Mouse (Mus musculus) heart, adult 18-20 months (tissue): ENCODE data around the gene Kif1c. TPM values are rescaled to one million over a fixed set of nuclear protein-coding genes. Genes with fewer than 3 reads are reported as not detected.

Experiments
- DNase-seq, 2 experiments: peaks; one replicate each; pipeline ENCODE4 v3.0.0; 2021 to 2022; ENCODE audit warnings: mixed read lengths in 1 of 2
- total RNA-seq, 2 experiments: library from RNA; stranded (reverse); gene quantifications; 2 replicates each; pipeline ENCODE4 v1.2.3; 2021

The Kif1c gene
- total RNA-seq, 2 experiments from 2014 or later: 469 to 485 TPM

DNA sequence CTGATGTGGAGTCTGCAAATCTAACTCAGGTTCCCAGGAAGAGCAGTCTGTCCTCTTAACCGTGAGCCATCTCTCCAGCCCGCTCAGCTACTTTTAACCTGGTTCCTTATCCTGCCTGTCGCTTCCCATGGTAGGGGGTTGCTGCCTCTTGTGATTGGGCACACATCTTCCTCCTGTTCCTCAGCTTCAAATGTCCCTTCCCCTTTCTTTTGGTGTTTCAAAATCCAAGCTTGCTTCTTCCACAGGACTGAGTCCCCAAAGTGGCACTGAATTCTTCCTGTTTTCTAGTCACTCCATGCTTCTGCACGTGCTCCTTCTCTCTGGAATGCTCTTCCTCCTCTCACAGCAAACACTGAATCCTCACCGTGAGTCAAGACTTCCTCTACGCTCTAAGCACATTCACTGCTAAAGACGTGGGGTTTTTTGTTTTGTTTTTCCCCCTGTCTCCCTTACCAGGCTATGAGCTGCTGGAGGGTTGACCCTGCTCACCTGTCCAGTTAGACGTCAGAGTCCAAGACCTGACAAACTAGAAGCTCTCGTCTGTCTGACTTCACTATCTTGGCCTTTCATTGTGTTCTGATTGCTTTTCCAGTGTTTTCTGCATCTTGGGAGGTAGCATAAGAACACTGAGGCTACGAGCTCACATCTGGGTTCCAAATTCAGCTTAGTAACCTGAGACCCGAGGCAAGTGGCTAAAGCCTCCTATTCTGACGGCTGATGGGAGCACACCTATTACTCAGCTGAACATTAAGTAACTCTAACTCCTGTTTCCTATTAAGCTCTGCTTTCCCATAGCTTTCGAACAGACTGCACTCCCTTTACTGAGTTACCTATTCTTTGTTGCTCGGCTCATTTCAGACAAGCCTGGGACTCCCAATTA lies 32.8 kb upstream of the Kif1c start:
- no peak for DNase-seq

DNA sequence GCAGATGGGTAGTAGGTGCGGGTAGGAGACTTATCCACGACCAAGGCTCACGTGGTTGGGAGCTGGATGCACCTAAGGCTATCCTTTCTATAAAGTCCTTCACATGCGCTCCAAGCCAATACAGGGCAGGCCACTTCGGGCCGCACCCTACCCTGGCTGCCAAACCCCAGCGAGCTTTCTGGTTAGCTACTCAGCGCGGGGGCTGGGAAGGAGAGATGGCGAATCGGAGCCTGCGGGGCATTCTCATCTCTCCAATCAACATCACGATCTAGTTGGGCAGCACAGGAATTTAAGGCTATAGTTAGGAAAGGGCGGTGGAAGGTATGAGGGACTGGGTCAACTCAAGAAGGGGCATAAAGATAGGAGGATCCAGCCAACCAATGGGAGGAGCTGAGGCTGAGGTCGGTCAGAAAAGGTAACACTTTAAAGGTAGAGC lies 32.0 kb upstream of the Kif1c start:
- DNase-seq: no peak

DNA sequence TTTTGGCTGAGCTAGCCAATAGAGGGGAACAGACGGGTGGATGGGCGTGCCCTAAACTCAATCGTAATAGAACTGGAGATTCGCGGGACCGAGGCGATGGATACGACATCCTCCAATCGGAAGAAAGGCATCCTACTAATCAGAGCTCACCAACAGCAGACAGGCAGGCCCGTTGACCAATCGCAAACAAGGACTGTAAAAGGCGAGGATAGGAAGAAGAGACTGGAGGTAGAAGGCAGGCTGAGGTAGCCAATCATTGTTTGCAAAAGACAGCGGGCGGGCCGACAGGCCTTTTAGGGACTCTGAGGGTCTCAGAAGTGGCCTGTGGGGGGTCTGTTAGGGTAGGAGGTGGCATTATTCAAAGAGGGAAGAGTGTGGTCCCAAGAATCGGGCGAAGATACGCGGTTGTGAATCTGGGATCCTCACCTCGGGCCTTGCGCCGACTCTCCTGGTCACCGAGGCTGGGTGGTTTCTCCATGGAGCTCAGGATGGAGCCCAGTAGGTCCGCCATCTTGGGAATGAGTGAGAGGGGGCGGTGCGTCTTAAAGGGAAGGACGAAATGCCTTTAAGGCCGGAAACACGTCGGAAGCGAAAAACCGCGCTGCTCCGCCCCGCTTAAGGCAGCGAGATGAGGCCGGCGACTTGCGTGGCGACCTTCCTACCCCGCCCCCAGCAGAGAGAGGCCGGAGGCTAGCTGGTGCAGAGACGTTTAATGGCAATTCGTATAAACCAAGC lies 31.4 kb upstream of the Kif1c start, which contains the start of gene Spag7:
Gene Spag7 (minus strand): TSS at position 646 of the 735 bp plus-strand sequence.
- peak; percentile 99 to 100 for DNase-seq

DNA sequence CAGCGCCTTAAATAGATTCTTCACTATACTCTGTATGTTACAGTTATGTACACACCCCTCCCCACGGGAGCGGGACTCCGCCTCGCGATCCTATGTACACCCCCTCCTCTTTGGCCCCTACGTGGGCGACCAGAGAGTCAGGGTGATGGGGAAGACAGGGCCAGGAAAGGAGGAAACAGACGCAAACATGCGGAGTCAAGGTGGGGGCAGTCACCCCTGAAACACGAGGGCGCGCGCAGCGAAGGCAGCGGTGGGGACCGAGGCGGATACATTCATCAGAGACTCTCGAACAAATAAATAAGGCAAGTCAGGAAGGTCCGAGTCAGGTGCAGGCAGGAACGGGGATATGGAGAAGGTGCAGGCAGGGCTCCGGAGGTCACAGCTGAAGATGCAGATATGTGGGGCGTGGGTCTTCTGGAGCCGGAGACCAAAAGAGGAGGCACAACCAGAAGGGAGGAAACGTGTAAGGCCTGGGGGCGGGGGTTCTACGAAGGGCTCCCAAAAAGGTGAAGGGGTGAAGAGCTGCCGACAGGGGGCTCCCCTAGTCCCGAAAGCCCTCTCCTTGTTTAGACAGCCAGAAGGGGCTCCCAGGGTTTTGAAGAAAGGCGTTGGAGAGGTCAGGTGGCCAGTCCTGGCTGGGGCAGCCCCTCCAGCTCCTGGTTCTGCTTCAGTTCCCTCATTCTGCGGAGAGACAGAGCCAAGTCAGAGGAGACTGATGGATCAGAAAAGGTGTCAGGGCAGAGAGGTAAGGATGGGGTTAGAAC lies 30.6 kb upstream of the Kif1c start:
- peak; percentile 80 to 81 for DNase-seq

DNA sequence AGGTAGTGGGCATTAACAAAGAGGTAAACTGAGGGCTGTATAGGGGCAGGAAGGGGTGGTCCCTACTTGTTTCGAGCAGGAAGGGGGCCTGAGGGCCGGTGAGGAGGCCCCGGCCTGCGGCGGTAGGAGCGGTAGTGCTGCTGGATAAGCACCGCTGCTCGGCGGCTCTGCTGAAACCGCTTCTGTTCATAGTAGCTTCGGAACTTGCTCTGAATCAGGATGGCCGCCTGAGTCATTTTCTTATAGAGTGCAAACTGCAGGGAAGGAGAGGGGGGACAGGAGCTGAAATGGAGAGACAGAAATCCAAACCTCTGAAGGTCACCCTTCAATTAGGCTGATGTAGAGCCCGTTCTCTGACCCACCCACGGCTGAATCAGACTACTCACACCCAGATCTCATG lies 29.9 kb upstream of the Kif1c start:
- DNase-seq: peak in 1 of 2 experiments; percentile 9

DNA sequence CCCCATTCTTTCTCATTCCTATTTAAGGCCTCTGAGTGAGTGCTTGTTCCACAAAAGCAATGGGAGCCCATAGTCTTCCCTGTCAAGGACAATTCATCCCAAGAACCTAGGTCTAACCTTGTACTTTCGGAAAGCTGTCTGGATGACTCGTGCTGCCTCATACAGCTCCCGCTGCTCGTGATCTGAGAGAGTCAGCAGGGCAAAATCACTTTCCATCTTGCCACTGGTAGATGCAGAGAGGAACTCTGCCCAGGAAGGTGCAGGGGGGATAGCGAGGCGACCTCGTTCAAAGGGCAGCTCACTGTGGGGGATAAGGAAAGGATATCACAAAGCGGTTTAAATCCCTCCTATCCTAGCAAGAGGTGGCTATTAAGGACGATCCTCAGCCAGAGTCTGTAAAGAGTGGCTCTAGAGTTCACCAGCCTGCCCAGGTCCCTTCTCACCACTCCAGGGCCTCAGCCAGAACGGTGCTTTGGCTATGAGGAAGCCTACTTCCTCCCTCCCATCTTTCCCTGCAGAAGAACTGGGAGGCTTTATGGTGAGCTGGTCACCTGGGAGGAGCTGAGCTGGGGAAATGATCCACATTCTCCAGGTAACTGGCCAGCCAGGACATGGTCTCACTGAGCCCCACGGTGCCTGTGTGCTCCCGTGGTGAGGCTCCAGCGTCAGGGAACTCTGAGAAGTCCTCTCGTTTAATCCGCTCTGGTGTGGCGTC lies 28.9 kb upstream of the Kif1c start:
- no peak for DNase-seq

DNA sequence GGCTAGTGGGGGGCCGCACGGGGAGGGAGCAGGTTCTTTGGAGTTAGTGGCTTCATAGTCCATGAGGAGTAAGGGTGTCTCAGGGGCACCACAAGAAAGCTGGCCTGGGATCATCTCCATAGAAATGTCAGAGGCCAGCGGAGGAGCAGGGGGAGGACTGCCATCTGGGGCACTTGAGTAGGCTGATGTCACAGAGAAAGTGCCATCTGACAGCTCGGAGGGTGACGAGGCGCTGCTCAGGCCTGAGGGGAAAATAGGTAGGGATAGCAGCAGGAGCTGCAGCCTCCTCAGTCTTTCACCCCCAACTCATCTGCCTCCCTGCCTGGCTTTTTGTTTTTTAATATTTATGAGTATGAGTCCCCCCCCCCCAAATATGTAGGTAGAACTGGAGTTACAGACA lies 26.3 kb upstream of the Kif1c start:
- DNase-seq: no peak

DNA sequence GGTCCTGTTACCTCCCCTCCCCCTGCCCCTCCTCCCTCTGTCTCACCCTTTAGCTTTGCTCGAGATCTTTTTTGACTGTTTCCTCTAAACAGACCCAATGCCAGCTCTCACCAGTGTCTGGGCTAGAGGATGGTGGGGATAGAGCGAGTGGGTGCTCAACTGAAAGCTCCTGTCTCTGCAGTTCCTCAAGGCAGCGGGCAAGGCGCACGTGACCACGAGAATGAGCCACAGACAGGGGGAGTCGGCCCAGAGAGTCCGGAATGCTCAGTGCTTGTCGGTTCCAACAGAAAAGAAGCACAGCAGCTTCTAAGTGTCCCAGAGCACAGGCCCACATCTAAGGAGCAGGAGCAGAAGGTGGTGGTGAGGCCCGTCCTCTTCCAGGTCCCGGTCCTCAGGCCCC lies 25.8 kb upstream of the Kif1c start:
- peak in 1 of 2 experiments; percentile 6 for DNase-seq

DNA sequence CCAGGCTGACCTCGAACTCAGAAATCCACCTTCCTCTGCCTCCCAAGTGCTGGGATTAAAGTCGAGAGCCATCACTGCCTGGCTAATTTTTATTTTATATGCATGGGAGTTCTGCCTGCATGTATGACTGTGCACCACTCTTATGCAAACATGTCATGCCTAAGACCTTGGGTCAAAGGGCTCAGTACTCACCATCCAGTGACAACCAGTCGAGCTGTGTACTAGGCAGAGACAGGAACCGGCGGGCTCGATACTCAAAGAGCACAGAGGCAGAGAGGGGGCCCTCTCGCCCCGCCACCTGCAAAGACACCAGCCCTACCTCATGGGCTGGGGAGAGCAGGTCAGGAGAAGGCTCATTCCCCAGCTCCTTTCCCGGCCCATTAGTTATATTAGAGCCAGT lies 22.3 kb upstream of the Kif1c start:
- DNase-seq: no peak

DNA sequence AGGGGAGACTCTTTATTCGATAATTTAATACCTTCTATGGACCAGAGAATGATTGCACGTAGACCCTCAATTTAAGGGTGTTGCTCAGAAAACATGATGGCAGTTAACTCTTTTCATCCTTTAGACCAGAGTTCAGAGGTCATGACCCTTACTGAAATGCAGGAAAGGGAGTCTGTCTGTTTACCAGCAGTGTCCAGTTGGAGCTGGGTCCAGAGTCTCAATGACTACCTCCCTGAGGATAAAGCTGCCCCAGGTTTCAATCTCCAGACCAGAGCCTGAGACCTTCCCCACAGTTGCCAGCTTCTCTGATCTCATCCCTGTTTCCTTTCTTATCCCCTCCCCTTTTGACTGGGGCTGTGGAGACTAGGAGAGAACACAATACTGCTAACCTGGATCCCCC lies 21.8 kb upstream of the Kif1c start:
- no peak for DNase-seq

DNA sequence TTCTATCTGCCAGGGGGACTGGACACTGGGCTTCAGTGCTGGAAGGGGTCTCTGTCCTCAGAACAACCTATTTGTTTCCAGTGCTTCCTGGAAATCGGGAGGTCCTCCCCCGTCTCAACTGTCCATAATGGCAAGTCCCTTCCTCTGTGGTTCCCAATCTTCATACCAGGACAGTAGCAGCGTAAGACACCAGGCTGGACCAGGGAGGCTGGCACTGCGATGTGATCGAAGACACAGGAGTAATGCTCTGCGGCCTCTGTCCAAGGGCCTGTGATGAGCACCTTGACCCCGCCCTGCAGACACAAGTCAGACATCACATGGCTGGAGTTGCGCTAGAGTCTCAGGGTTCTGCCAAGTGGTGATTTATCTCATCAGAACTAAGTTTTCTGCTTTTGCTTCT lies 21.0 kb upstream of the Kif1c start:
- peak in 1 of 2 experiments; percentile 8 for DNase-seq

DNA sequence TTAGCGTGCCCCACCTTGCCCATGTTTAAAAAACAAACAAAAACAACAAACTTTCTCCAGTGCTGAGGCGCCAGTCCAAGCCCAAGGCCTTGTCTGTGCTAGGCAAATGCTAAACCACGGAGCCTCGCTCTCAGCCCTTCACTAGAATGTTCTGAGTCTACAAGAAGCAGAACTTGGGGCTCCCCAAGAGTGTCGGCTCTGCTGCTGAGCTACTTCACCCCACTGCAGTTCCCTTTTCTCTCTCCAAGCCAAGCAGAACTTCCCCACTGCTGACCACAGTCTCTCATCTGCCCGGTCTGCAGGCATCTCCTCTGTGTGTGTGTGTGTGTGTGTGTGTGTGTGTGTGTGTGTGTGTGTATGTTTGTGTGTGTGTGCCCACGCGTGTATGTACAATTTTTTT lies 20.5 kb upstream of the Kif1c start:
- DNase-seq: peak; percentile 22 to 70

DNA sequence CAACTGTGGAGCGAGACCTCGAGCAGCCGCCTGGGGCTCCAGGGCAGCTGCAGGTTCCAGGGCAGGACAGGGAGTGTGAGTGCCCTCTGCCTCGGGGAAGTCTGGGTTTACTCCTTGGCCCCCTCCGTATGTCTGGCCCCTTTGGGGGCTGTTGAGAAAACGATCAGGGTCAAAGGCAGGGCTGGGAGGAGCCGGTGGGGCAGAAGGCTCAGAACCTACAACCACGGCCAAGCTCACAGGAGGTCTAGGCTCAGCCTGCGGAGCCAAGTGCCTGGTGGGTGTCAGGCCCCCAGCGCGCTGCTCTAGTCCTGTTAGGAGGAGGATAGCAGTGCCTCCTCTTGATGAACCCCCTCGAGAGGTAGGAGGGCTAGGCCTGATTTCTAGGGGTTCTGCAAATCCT lies 19.2 kb upstream of the Kif1c start:
- no peak for DNase-seq

DNA sequence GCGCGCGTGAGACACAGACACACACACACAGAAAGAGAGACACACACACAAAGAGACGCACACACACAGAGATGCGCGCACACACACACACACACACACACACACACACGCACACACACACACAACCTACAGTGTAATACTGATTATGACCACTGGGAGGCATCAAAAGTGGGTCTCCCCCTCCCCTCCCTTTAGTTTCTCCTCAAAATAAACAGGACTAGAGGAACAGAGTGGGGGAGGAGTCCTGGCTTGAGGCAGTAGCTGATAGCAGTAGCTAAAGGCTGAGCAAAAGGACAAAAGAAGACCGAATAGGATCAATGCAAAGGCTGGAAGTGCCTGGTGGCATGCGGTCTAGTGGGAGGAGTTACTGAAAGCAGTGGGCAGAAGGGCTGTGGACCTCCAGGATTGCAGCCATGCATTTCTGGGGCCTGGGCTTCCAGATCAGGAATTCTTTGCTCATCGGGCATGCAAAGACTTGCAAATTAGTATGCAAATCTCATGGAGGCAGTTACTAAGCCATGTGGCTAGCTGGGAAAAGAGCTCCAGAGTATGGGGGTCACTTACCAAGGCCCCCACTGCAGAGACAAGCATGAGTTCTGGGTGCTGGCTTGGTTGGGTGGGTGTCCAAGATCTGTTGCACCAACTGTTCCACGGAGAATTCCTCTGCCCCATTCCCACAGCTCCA lies 18.3 kb upstream of the Kif1c start:
- no peak for DNase-seq

DNA sequence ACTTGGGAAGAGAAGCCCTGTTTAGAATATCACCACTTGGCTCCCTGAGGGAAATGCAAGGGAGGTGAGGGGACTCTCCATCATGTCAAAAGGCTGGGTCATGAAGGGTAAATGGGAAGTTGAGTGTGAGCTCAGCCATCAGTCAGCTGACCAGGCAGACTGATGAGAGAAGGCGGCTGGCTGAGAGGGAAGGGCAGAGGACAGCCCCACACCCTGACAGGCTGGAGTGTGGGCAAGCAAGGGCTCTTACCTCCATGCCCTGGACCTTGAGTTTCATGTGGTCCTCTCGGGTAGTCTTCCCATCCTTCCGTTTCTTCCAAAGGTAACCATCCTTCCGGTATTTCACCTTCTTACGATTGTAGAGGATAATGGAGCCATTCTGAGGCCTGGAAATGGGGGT lies 16.7 kb upstream of the Kif1c start:
- no peak for DNase-seq

DNA sequence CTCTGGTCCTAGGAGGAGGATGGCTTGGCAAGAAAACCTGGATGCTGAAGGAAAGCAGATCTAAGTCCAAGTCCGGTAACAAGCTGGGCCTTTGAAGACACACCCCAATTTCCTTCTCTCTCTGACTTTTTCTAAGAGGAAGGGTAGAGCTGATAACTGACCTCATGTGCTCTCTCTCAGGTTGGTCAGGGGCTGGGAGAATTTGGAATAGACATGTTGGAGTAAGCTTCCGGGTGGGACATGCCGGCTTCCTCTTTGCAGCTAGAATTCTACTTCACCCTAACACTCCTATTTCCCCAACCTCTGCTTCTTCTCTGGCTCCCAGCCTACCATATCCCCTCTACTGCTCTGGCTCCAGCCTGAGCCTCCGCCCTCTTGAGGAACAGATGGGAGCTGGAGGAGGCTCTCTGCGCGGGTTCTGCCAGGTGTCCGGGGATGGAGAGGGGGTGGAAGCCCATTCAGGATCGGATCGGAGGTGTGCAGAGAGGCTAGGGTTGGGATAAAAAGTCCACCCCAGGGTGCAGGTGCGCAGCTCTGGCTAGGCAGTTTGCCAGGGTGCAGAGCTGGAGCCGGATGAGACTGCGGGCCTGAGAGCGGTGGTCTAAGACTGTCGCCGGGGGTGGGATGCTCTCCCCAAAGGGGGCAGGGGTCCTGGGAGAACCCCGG lies 13.3 kb upstream of the Kif1c start:
- peak; percentile 46 to 66 for DNase-seq

DNA sequence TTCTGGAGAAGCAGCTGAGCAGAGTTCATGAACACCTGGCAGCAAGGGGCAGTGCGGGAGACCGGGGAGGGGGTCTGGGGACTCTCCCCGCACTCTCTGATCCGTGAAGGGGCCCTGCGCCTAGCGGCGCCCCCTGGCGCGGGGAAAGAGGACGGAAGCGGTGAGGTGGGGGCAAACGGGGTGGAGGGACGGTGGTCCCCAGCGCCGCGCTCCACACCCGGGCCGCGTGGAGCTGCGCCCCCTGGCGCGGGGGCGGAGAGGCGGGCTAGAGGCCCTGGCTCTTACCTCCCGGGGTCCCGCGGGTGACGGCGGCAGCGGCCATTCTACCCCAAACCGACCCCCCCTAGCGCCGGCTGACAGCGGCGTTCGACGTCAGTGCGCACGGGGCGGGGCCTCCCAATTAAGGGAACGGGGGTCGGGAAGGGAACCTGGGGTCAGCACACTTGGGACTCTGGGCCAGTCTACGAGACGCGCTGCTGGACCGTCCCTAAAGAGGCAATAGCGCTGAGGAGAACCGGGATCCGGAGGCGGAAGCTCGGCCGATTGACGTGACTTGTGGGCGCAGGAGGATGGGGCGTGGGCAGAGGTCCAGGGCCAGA lies 12.6 kb upstream of the Kif1c start, which contains the start of gene Camta2:
Gene Camta2 (minus strand): TSS at position 505 of the 599 bp plus-strand sequence.
- DNase-seq: peak; percentile 95

DNA sequence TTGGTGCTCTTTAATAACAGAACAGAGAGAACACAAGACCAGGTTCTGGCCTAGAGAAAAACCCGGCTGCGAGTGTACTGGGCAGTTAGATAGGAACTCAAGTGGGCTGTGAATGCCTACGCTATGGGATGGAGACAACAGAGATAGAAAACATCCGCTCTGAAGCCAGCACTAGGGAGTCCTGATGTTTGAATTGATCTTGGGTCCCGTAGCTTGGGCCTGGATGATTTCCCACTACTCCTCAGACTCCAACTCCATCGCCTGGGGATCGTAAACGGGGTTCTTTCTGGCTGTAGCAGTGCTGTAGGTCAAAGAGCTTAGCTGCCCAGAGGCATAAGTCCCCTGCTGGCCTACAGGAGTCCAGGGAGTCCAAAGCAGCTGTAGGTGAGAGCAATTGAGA lies 12.0 kb upstream of the Kif1c start:
- DNase-seq: peak in 1 of 2 experiments; percentile 38

DNA sequence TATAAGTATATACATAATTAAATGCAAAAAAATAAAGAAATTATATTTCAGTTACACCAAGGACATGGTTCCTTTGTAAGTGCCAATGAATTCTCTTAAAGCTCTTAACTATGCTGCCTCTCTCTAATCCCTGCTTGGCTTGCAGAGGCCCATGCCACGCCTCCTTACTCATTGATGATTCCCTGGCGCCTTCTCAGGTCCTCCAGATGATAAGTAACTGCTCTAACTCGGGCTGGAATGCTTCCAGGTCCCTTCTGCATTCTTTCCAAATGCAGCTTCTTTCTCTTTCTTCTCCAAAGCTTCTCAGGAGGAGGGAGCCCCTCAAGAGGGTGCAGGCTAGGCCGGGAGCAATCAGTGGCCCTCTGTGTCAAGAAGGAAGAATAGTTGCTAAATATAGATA lies 10.8 kb upstream of the Kif1c start:
- peak in 1 of 2 experiments; percentile 3 for DNase-seq

DNA sequence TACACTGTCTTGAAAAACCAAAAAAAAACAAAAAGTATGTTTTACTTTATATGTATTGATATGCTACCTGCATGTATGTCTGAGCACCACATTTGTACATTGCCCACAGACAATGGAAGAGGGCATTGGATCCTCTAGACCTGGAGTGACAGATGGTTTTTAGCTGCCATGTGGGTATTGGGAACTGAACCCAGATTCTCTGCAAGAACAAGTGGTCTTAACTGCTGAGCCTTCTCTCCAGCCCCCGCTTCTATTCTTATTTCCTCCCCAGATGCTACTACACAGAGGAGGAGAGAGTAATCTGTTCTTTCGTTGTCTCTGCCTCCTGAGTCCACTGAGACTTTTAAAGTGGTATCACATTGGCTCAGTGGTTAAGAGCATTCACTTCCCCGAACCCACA lies 6.8 kb upstream of the Kif1c start:
- no peak for DNase-seq
